Mouse (Mus musculus) CH12.LX (cell line): ENCODE measurements around the gene Nek2.

Experiments
- CTCF ChIP-seq, 2 experiments: IDR thresholded peaks in 1 of 2; conservative IDR thresholded peaks in 1 of 2; 2 replicates each; pipeline ENCODE4 v1.5.1; 2011 to 2012; ENCODE audit warnings: low read depth in 2 of 2, low read length in 2 of 2, improper control_type of control experiment in 1 of 2, inconsistent platforms in 1 of 2, mild to moderate bottlenecking in 1 of 2, moderate library complexity in 1 of 2
- ELF1 ChIP-seq: IDR thresholded peaks from 2 replicates; pipeline ENCODE4 v1.6.1; 2014; ENCODE audit warnings: low read depth, mild to moderate bottlenecking, inconsistent platforms, low read length, improper control_type of control experiment
- GABPA ChIP-seq: IDR thresholded peaks from 2 replicates; pipeline ENCODE4 v1.6.1; 2012; ENCODE audit warnings: low read depth, low read length, improper control_type of control experiment, inconsistent platforms; ENCODE audit not compliant: insufficient replicate concordance
- POLR2A ChIP-seq: IDR thresholded peaks from 2 replicates; pipeline ENCODE4 v1.6.1; 2011; ENCODE audit warnings: low read depth, mild to moderate bottlenecking, improper control_type of control experiment, low read length
- POLR2AphosphoS2 ChIP-seq: IDR thresholded peaks from 2 replicates; pipeline ENCODE4 v1.6.1; 2011; ENCODE audit warnings: low read depth, low read length, improper control_type of control experiment
- TCF12 ChIP-seq: IDR thresholded peaks from 2 replicates; pipeline ENCODE4 v1.6.1; 2014; ENCODE audit warnings: low read depth, mild to moderate bottlenecking, inconsistent platforms, low read length, improper control_type of control experiment
- USF1 ChIP-seq: IDR thresholded peaks from 2 replicates; pipeline ENCODE4 v1.6.1; 2014; ENCODE audit warnings: low read depth, mild to moderate bottlenecking, inconsistent platforms, low read length, improper control_type of control experiment
- USF2 ChIP-seq: conservative IDR thresholded peaks from 2 replicates; pipeline ENCODE4 v1.6.1; 2011; ENCODE audit warnings: low read depth, low read length, improper control_type of control experiment
- ZMIZ1 ChIP-seq: IDR thresholded peaks from 2 replicates; pipeline ENCODE4 v1.6.1; 2012; ENCODE audit warnings: low read depth, mild to moderate bottlenecking, inconsistent platforms, low read length, improper control_type of control experiment

GRCm38 (mm10) chr1:191802820-191803655 is 18.2 kb upstream of the Nek2 start:
- TF ChIP-seq ZMIZ1 (no peak), ELF1 (no peak), CTCF (conservative IDR thresholded peaks at IDR 0.05 in 1 of 2, IDR thresholded peaks at IDR 0.05 in 1 of 2; ENCODE audit: low read depth in 2 of 2, low read length in 2 of 2) (no peak), USF1 (no peak), GABPA (no peak), POLR2A (no peak), TCF12 (no peak), USF2 (no peak), POLR2AphosphoS2 (no peak)
